Mouse (Mus musculus) heart, embryonic 11.5 days (tissue): ENCODE results near the gene Lims1. TPM values are rescaled to one million over a fixed set of nuclear protein-coding genes. Genes with fewer than 3 reads are reported as not detected.

Source experiments
- ATAC-seq: fragments of 200-750 bp; cut with Nextera tagmentation; replicated peaks from 2 replicates; pipeline ENCODE4 v1.8.0; 2017; ENCODE audit warnings: moderate library complexity; ENCODE audit not compliant: insufficient number of reproducible peaks, low FRiP score, low TSS enrichment
- H3K27ac ChIP-seq: fragments of 300-500 bp; sonication (generic); 2 replicates; pipeline ENCODE4 v1.5.1; 2014; ENCODE audit warnings: mild to moderate bottlenecking, low read depth, low read length
- H3K27me3 ChIP-seq: fragments of 300-500 bp; sonication (generic); 2 replicates; pipeline ENCODE4 v1.6.1; 2014; ENCODE audit warnings: mild to moderate bottlenecking, low read length, mixed read lengths; ENCODE audit not compliant: control insufficient read depth, insufficient read depth
- H3K36me3 ChIP-seq: fragments of 300-500 bp; sonication (generic); 2 replicates; pipeline ENCODE4 v1.6.1; 2014; ENCODE audit warnings: mild to moderate bottlenecking, low read length, moderate library complexity, mixed read lengths; ENCODE audit not compliant: control insufficient read depth, insufficient read depth
- H3K4me1 ChIP-seq: fragments of 300-500 bp; sonication (generic); 2 replicates; pipeline ENCODE4 v1.6.1; 2014; ENCODE audit warnings: low read length; ENCODE audit not compliant: control insufficient read depth, insufficient read depth
- H3K4me2 ChIP-seq: fragments of 300-500 bp; sonication (generic); 2 replicates; pipeline ENCODE4 v1.6.1; 2014; ENCODE audit warnings: mild to moderate bottlenecking, moderate library complexity
- H3K4me3 ChIP-seq: fragments of 300-500 bp; sonication (generic); 2 replicates; pipeline ENCODE4 v1.5.1; 2014; ENCODE audit warnings: low read depth, low read length
- H3K9ac ChIP-seq: fragments of 300-500 bp; sonication (generic); 2 replicates; pipeline ENCODE4 v1.6.1; 2014; ENCODE audit warnings: mild to moderate bottlenecking, low read depth, low read length, moderate library complexity
- H3K9me3 ChIP-seq: fragments of 300-500 bp; sonication (generic); replicated peaks from 2 replicates; pipeline ENCODE4 v1.6.1; 2016; ENCODE audit warnings: low read length; ENCODE audit not compliant: control insufficient read depth
- WGBS: fragments of 180-500 bp; shearing (Covaris S2); extraction: QIAGEN DNeasy Blood & Tissue Kit; methylation state at CpG from one replicate; pipeline ENCODE4 v1.1.7; 2014; ENCODE audit not compliant: insufficient replicate concordance; 5-methylcytosine and 5-hydroxymethylcytosine counted together
- polyA plus RNA-seq: library from polyadenylated mRNA; unstranded; fragments of >200 nt; fragmentation: Nextera tagmentation; extraction: Ambion mirVana; gene quantifications from 2 replicates; pipeline ENCODE4 v1.2.1, GENCODE M21; 2014

Lims1 gene
- polyA plus RNA-seq, 1 experiment from 2014 or later: 120 TPM

DNA sequence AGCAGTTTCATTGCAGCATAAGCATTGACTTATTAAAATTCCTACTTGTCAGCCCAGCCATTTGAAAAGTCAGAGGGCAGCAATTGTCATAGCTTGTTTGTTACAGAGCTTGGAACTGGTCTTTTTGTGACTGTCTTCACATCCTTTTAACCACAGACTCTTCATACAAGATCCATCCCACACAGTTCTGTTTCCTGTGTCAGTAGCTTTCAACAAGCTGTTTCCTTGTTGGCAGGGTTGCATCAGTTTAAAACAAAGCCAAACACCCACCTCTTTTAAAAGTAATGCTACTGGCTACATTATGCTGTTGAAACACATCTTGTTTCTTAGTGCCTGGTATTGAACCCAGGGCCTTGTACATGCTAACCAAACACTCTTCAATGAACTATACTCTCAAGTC, 46.9 kb downstream of the Lims1 start:
- no peaks in the 10 kb centered on the region for H3K9me3 ChIP-seq
- no peaks in the 10 kb centered on the region for H3K27me3 ChIP-seq
- no peak overlapping the region for H3K4me2 ChIP-seq
- peaks cover 45% of the 10 kb centered on the region for H3K4me1 ChIP-seq
- ATAC-seq: no peak
- H3K4me3 ChIP-seq: no peak overlapping the region
- 0 out of 2 replicates have a peak overlapping the region, but pooled peaks have one; percentile 22 for H3K9ac ChIP-seq
- peak overlapping the region; percentile 81 for H3K27ac ChIP-seq
- no peaks in the 10 kb centered on the region for H3K36me3 ChIP-seq

DNA sequence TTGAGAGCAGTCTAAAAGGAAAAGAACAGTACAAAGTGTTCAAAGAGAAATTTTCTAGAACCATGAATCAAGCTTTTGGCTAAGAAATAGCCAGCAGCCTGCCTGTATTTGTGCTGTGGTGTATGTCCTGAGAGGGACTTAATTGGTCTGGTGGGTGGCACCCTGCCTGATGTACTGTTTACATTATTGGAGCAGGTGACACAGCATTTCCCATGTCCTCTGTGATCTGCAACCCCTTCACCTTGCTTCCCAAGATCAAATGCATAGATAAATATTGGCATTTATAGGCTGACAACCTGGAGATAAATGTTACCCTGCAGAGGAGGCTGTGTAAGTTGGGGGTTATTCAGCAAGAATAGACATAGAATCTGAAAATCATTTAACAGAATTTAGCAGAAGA, 47.3 kb downstream of the Lims1 start:
- Histone ChIP-seq H3K36me3 (no peaks in the 10 kb centered on the region), H3K4me2 (no peak overlapping the region), H3K4me1 (peaks cover 42% of the 10 kb centered on the region), H3K27ac (peak overlapping the region; percentile 81), H3K9me3 (no peaks in the 10 kb centered on the region), H3K27me3 (no peaks in the 10 kb centered on the region), H3K9ac (0 out of 2 replicates have a peak overlapping the region, but pooled peaks have one; percentile 22), H3K4me3 (no peak overlapping the region)
- ATAC-seq: peak; percentile 54; the same call in 1 of the 2 replicates

GRCm38 (mm10) chr10:58371279-58371842, 48.1 kb downstream of the Lims1 start:
- Histone ChIP-seq H3K4me1 (peaks cover 38% of the 10 kb centered on the region), H3K9me3 (no peaks in the 10 kb centered on the region), H3K36me3 (no peaks in the 10 kb centered on the region), H3K4me3 (peak overlapping the region; percentile 38), H3K9ac (peak overlapping the region; percentile 71), H3K4me2 (peak overlapping the region; percentile 63), H3K27me3 (no peaks in the 10 kb centered on the region), H3K27ac (peak overlapping the region; percentile 81)
- WGBS: 14% methylated on average over 14 of the region's 14 CpGs
- peak; percentile 88 for ATAC-seq

DNA sequence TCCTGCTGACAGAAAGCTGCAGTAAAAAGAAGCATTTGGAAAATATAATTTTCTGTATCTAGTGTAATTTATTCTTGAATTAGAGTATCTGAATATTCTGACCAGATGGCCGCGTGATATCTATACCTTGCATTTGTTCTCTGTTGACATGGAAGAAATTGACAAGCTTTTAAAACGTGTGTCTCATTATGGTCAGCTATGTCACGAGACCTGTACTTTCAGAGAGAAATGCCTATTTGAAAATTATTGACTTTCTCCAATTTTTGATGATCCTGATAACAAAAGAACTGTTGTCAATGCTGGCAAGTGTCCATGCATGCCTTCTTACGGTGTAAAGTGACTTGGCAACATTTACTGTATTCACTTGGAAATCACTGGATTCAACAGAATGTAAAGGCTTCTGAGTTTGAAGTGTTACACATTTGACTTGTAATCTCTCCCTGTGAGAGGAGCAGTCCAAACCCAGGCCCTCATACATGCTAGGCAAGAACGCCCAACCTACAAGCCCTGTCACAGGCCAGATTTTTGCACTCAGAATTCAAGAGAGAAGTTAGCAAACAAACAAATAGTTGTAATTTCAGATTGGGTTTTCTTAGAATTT, 49.3 kb downstream of the Lims1 start:
- WGBS: 66% methylated on average over 6 of the region's 6 CpGs
- no peak overlapping the region for H3K27ac ChIP-seq
- peak overlapping the region; percentile 33 for H3K4me2 ChIP-seq
- H3K9me3 ChIP-seq: no peaks in the 10 kb centered on the region
- peaks cover 38% of the 10 kb centered on the region for H3K4me1 ChIP-seq
- H3K4me3 ChIP-seq: peak overlapping the region; percentile 10
- no peak overlapping the region for H3K9ac ChIP-seq
- no peaks in the 10 kb centered on the region for H3K27me3 ChIP-seq
- ATAC-seq: no peak
- no peaks in the 10 kb centered on the region for H3K36me3 ChIP-seq

GRCm38 (mm10) chr10:58373829-58374228, 50.6 kb downstream of the Lims1 start:
- H3K9me3 ChIP-seq: no peaks in the 10 kb centered on the region
- no peak overlapping the region; the same call in 1 of the 2 replicates for H3K4me2 ChIP-seq
- H3K4me1 ChIP-seq: peaks cover 32% of the 10 kb centered on the region
- no peaks in the 10 kb centered on the region for H3K36me3 ChIP-seq
- ATAC-seq: no peak
- no peak overlapping the region for H3K27ac ChIP-seq
- no peaks in the 10 kb centered on the region for H3K27me3 ChIP-seq
- no peak overlapping the region for H3K9ac ChIP-seq
- no peak overlapping the region for H3K4me3 ChIP-seq

GRCm38 (mm10) chr10:58377592-58378197, 54.4 kb downstream of the Lims1 start:
- H3K9ac ChIP-seq: no peak overlapping the region
- peaks cover 10% of the 10 kb centered on the region for H3K4me1 ChIP-seq
- no peak for ATAC-seq
- no peak overlapping the region for H3K27ac ChIP-seq
- no peaks in the 10 kb centered on the region for H3K27me3 ChIP-seq
- H3K9me3 ChIP-seq: no peaks in the 10 kb centered on the region
- H3K36me3 ChIP-seq: no peaks in the 10 kb centered on the region
- no peak overlapping the region for H3K4me3 ChIP-seq
- H3K4me2 ChIP-seq: no peak overlapping the region
- WGBS: 42% methylated on average over 4 of the region's 4 CpGs

GRCm38 (mm10) chr10:58378380-58378779, 55.1 kb downstream of the Lims1 start:
- Histone ChIP-seq H3K36me3 (no peaks in the 10 kb centered on the region), H3K27me3 (no peaks in the 10 kb centered on the region), H3K4me3 (no peak overlapping the region), H3K9ac (no peak overlapping the region), H3K4me1 (peaks cover 13% of the 10 kb centered on the region), H3K4me2 (no peak overlapping the region), H3K9me3 (no peaks in the 10 kb centered on the region), H3K27ac (no peak overlapping the region)
- WGBS: 53% methylated on average over 1 of the region's 1 CpGs
- no peak for ATAC-seq

- no peaks in the 10 kb centered on the region for H3K9me3 ChIP-seq
- no peak for ATAC-seq
- no peak overlapping the region for H3K27ac ChIP-seq
- H3K4me2 ChIP-seq: no peak overlapping the region
- no peak overlapping the region for H3K4me3 ChIP-seq
- H3K36me3 ChIP-seq: no peaks in the 10 kb centered on the region
- H3K4me1 ChIP-seq: peaks cover 24% of the 10 kb centered on the region
- no peaks in the 10 kb centered on the region for H3K27me3 ChIP-seq
- 97% methylated on average over 1 of the region's 1 CpGs for WGBS
- no peak overlapping the region for H3K9ac ChIP-seq
Measured at GRCm38 (mm10) chr10:58379699-58380098, 56.4 kb downstream of the Lims1 start.

DNA sequence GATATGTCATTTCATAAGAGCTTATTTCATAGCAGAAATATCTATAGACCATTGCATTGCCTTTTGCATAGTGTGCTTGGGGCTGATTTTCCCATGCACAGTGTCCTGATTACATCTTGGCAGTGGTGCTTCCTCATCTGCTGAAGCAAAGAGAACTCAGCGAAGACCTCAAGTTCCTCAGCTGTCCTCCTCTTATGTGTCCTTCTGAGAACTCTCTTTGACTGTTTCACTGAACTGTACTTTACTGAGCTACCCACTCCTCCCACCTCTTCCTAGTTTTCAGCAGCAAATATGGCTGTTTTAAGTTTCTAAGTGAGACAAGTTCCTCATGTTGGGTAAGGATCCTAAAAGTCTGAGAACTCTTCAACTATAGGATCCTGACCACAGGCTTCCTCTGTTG, 58.6 kb downstream of the Lims1 start:
- no peak overlapping the region for H3K4me2 ChIP-seq
- 82% methylated on average over 1 of the region's 1 CpGs for WGBS
- H3K9me3 ChIP-seq: no peaks in the 10 kb centered on the region
- H3K27me3 ChIP-seq: no peaks in the 10 kb centered on the region
- no peaks in the 10 kb centered on the region for H3K36me3 ChIP-seq
- 0 out of 2 replicates have a peak overlapping the region, but pooled peaks have one; percentile 22 for H3K9ac ChIP-seq
- peak overlapping the region; percentile 94 for H3K27ac ChIP-seq
- ATAC-seq: no peak
- no peak overlapping the region for H3K4me3 ChIP-seq
- peaks cover 27% of the 10 kb centered on the region for H3K4me1 ChIP-seq
